Comparison of ENCODE assay signal across 10 mouse cellular contexts in the genomic region with DNA sequence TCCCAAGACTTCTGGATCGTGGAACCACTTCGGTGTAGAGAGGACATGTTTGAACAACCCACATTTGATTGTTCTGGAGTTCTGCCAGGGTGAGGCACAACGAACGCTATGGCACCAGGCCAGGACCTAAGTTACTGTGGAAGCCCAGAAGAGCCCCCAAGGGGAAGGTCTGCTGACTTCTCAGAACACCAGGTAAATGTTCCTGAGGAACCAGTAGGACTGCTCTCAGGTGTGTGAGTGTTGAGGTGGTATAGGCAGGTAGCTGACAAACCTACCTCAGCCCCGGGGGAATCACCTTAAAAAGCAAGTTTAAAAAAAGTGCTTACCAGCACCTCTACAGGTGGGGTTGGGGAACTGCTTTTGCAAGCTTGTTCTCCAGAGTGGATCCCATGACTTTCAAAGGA. TPM values are rescaled to one million over a fixed set of nuclear protein-coding genes. Genes with fewer than 3 reads are reported as not detected.
DNase-seq lines count a peak whose midpoint lies in the region; ATAC-seq and TF ChIP-seq lines count a peak whose summit lies in the region.
"Had no signal": no experiment of that assay in that cellular context is flagged by ENCODE, and none has a peak within 500 bp of the region (broad histone marks: within the 10 kb centered on the region; RNA-seq: fewer than 3 reads in every experiment).

No protein-coding gene starts in this region.

- TF ChIP-seq EP300 in heart, adult 2 months (IDR thresholded peaks at IDR 0.05; ENCODE audit: insufficient read depth, low read depth, low read length), result no peak

- H3K4me3 ChIP-seq in heart, adult 2 months, result no peak overlapping the region
- H3K4me3 ChIP-seq in intestine, embryonic 16.5 days (ENCODE audit: low read length), result no peak overlapping the region

- H3K36me3 ChIP-seq in heart, adult 2 months (ENCODE audit: control insufficient read depth, insufficient read depth, low read length), result no peaks in the 10 kb centered on the region
- H3K36me3 ChIP-seq in intestine, embryonic 16.5 days (ENCODE audit: control insufficient read depth, insufficient read depth, low read length), result no peaks in the 10 kb centered on the region

- intact Hi-C loops in heart, adult 2 months (cut with DNase I), result no loop called here

- no peaks in the 10 kb centered on the region for H3K27me3 ChIP-seq in heart, adult 2 months (ENCODE audit: control insufficient read depth, insufficient read depth, low read length)
- H3K27me3 ChIP-seq in intestine, embryonic 16.5 days (replicated peaks; ENCODE audit: control insufficient read depth, insufficient read depth, low read length), result no peaks in the 10 kb centered on the region

- H3K4me2 ChIP-seq in intestine, embryonic 16.5 days (ENCODE audit: low read depth, low read length), result no peak overlapping the region

- TF ChIP-seq CTCF in heart, adult 2 months (IDR thresholded peaks at IDR 0.05), result 0 out of 2 replicates have a peak, but pooled peaks have one; percentile 18

- no peaks in the 10 kb centered on the region for H3K79me2 ChIP-seq in heart, adult 2 months (replicated peaks; ENCODE audit: control insufficient read depth, insufficient read depth, low read length)

- no peak for DNase-seq in heart, adult 2 months
- DNase-seq in heart, adult 18-20 months, result no peak
- peak; percentile 24 for DNase-seq in CD4-positive, CD25-positive, alpha-beta regulatory T cell, adult 2 months (ENCODE audit: low read depth, low spot score)
- DNase-seq in lung, postnatal 36 days, result peak; percentile 82
- DNase-seq in embryo, embryonic 10 days (ENCODE audit: low spot score), result no peak
- no peak for DNase-seq in c-Kit-positive CD71-positive TER-119-positive erythroid progenitor cells, embryonic 14.5 days (ENCODE audit: low spot score)
- DNase-seq: thymus, postnatal 36 days had no signal

- no peak overlapping the region for H3K27ac ChIP-seq in heart, adult 2 months
- H3K27ac ChIP-seq in intestine, embryonic 16.5 days (ENCODE audit: low read length), result no peak overlapping the region

- no peak for TF ChIP-seq POLR2A in heart, adult 2 months (IDR thresholded peaks at IDR 0.05; ENCODE audit: insufficient read depth, low read depth, low read length)

- H3K9me3 ChIP-seq in intestine, embryonic 16.5 days (ENCODE audit: control insufficient read depth, low read length), result no peaks in the 10 kb centered on the region

- H3K9ac ChIP-seq in heart, adult 2 months (ENCODE audit: low read depth, low read length), result no peak overlapping the region
- H3K9ac ChIP-seq in intestine, embryonic 16.5 days (ENCODE audit: low read depth, low read length), result no peak overlapping the region

- ATAC-seq in intestine, embryonic 16.5 days, result peak; percentile 50; the same call in 1 of the 2 replicates
- ATAC-seq in erythroid progenitor cell, adult 5-6 weeks (replicated peaks; ENCODE audit: low FRiP score, poor library complexity, severe bottlenecking), result no peak
- ATAC-seq: inflammation-experienced regulatory T-cells, adult 6 months had no signal

- H3K4me1 ChIP-seq in heart, adult 2 months (ENCODE audit: control insufficient read depth, insufficient read depth, low read length), result no peaks in the 10 kb centered on the region
- no peaks in the 10 kb centered on the region for H3K4me1 ChIP-seq in intestine, embryonic 16.5 days (ENCODE audit: control insufficient read depth, insufficient read depth, low read length)

- 27% methylated on average over 5 of the region's 5 CpGs for WGBS in heart, adult 2 months
- 60% methylated on average over 5 of the region's 5 CpGs for WGBS in intestine, embryonic 16.5 days

RNA-seq across cellular contexts. Expression of gene Dbi, which starts 15.3 kb away (rescaled TPM):
- 100 to 1,000 TPM; 251 to 264 TPM for total RNA-seq in heart, adult 2 months (2021)
- 327 and 335 TPM in 2 replicates for polyA plus RNA-seq in heart, adult 2 months (2012; rRNA removed)
- total RNA-seq in heart, adult 18-20 months (2021), result 100 to 1,000 TPM; 307 to 318 TPM
- polyA plus RNA-seq in intestine, embryonic 16.5 days (2015; fragmentation: Nextera tagmentation; extraction: Ambion mirVana), result 1,842 and 2,069 TPM in 2 replicates
- 40.7 and 50.5 TPM in 2 replicates for total RNA-seq in erythroid progenitor cell, adult 5-6 weeks (2015; ENCODE audit: low replicate concordance)
- total RNA-seq in erythroid progenitor cell, adult 5-6 weeks (2017; ENCODE audit: low replicate concordance), result 28.7 and 46.7 TPM in 2 replicates

RNA-seq across cellular contexts. Expression of gene 3110009E18Rik, which starts 15.4 kb away (rescaled TPM):
- total RNA-seq in heart, adult 2 months (2021), result 1 to 10 TPM; 5.2 to 5.8 TPM
- polyA plus RNA-seq in heart, adult 2 months (2012; rRNA removed), result 2.5 and 4.8 TPM in 2 replicates
- 1 to 10 TPM; 6.2 to 6.4 TPM for total RNA-seq in heart, adult 18-20 months (2021)
- 13.2 and 14.6 TPM in 2 replicates for polyA plus RNA-seq in intestine, embryonic 16.5 days (2015; fragmentation: Nextera tagmentation; extraction: Ambion mirVana)
- total RNA-seq in erythroid progenitor cell, adult 5-6 weeks (2015; ENCODE audit: low replicate concordance), result 17.3 TPM in 1 of 2 replicates, not detected in the other
- total RNA-seq in erythroid progenitor cell, adult 5-6 weeks (2017; ENCODE audit: low replicate concordance), result not detected in 2 replicates

RNA-seq across cellular contexts. Expression of gene Tmem37, which starts 31.7 kb away (rescaled TPM):
- 1 to 10 TPM; 5.6 to 7.5 TPM for total RNA-seq in heart, adult 2 months (2021)
- polyA plus RNA-seq in heart, adult 2 months (2012; rRNA removed), result 9.0 and 29.3 TPM in 2 replicates
- total RNA-seq in heart, adult 18-20 months (2021), result 1 to 10 TPM; 7.0 to 8.0 TPM
- polyA plus RNA-seq in intestine, embryonic 16.5 days (2015; fragmentation: Nextera tagmentation; extraction: Ambion mirVana), result 108 and 129 TPM in 2 replicates
- total RNA-seq in erythroid progenitor cell, adult 5-6 weeks (2015; ENCODE audit: low replicate concordance), result 3.2 TPM in 1 of 2 replicates, not detected in the other
- total RNA-seq in erythroid progenitor cell, adult 5-6 weeks (2017; ENCODE audit: low replicate concordance), result not detected in 2 replicates

Comparison
In these comparisons a context has a peak if more than half of its experiments do, and no peak if none do; other contexts are left out.
1. DNase-seq: peak in CD4-positive, CD25-positive, alpha-beta regulatory T cell, adult 2 months (single experiment) and lung, postnatal 36 days (single experiment); none in heart, adult 2 months (0 of 2), heart, adult 18-20 months (0 of 2), embryo, embryonic 10 days (single experiment) and c-Kit-positive CD71-positive TER-119-positive erythroid progenitor cells, embryonic 14.5 days (single experiment).
2. RNA of gene Dbi, which starts 15.3 kb away (total RNA-seq): 307 to 318 TPM in heart, adult 18-20 months and 251 to 264 TPM in heart, adult 2 months; 28.7 to 50.5 TPM in erythroid progenitor cell, adult 5-6 weeks; every median in the first group is over 4 times any median in the second.